Mouse (Mus musculus) fat pad, adult 2 months (tissue): Measurements from ENCODE around the gene Hdac4.

Experiments
- DNase-seq: peaks from one replicate; pipeline ENCODE4 v3.0.0-alpha.2; 2011; ENCODE audit warnings: low read depth, low spot score; ENCODE audit errors: extremely low read depth

Gene Hdac4

GRCm38 (mm10) chr1:92102825-92103224, 92.7 kb downstream of the Hdac4 start:
- DNase-seq = no peak

- peak; percentile 84 for DNase-seq
These were observed 95.1 kb downstream of the Hdac4 start for GRCm38 (mm10) chr1:92100371-92100891.

GRCm38 (mm10) chr1:92099964-92100363, 95.5 kb downstream of the Hdac4 start:
- no peak for DNase-seq

GRCm38 (mm10) chr1:92099502-92099901, 96.0 kb downstream of the Hdac4 start:
- peak; percentile 99 for DNase-seq

GRCm38 (mm10) chr1:92098456-92098855, 97.0 kb downstream of the Hdac4 start:
- DNase-seq = no peak

- no peak for DNase-seq
These were observed 98.4 kb downstream of the Hdac4 start for GRCm38 (mm10) chr1:92096991-92097525.

GRCm38 (mm10) chr1:92092286-92092685, 103.2 kb downstream of the Hdac4 start:
- DNase-seq = no peak

- DNase-seq = no peak
These were observed 107.7 kb downstream of the Hdac4 start for GRCm38 (mm10) chr1:92087821-92088220.

GRCm38 (mm10) chr1:92087343-92087742, 108.2 kb downstream of the Hdac4 start:
- peak; percentile 74 for DNase-seq

- DNase-seq = peak; percentile 81
These were observed 108.7 kb downstream of the Hdac4 start for GRCm38 (mm10) chr1:92086841-92087240.

GRCm38 (mm10) chr1:92086277-92086813, 109.2 kb downstream of the Hdac4 start:
- no peak for DNase-seq

GRCm38 (mm10) chr1:92084738-92085137, 110.8 kb downstream of the Hdac4 start:
- no peak for DNase-seq

GRCm38 (mm10) chr1:92084004-92084403, 111.5 kb downstream of the Hdac4 start:
- DNase-seq = no peak

- DNase-seq = no peak
These were observed 112.5 kb downstream of the Hdac4 start for GRCm38 (mm10) chr1:92082837-92083541.

GRCm38 (mm10) chr1:92082156-92082836, 113.2 kb downstream of the Hdac4 start:
- DNase-seq = no peak

- DNase-seq = no peak
These were observed 115.4 kb downstream of the Hdac4 start for GRCm38 (mm10) chr1:92079982-92080537.

GRCm38 (mm10) chr1:92075312-92075711, 120.2 kb downstream of the Hdac4 start:
- DNase-seq = no peak

GRCm38 (mm10) chr1:92074655-92075054, 120.8 kb downstream of the Hdac4 start:
- DNase-seq = no peak

GRCm38 (mm10) chr1:92069932-92070677, 125.4 kb downstream of the Hdac4 start:
- no peak for DNase-seq

- DNase-seq = no peak
These were observed 126.0 kb downstream of the Hdac4 start for GRCm38 (mm10) chr1:92069464-92069863.

- no peak for DNase-seq
These were observed 131.2 kb downstream of the Hdac4 start for GRCm38 (mm10) chr1:92064307-92064706.
